Mouse (Mus musculus): Measurements from ENCODE around the gene Pdgfb.

Gene Pdgfb

DNA sequence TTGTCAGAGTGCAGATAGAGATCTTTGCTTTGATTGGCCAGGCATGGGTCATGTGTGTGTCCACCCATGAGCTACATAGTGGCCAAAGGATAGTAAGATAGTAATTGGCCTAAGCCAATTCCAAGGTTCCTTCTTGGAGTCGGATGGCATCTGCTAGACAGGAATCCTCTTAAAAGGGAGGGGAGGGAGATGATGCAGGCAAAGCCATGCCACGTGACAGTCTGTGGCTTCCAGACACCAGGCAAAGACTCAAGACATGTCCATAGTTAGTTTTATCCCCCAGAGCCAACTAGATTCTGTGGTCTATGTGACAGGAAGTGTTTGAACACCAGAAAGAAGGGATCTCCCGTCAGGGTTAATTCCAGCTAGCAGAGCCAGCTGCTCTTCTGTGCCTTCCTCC is 56.4 kb downstream of the Pdgfb start:
- peak; percentile 29 for DNase-seq (ENCODE audit: low read depth, low spot score)

DNA sequence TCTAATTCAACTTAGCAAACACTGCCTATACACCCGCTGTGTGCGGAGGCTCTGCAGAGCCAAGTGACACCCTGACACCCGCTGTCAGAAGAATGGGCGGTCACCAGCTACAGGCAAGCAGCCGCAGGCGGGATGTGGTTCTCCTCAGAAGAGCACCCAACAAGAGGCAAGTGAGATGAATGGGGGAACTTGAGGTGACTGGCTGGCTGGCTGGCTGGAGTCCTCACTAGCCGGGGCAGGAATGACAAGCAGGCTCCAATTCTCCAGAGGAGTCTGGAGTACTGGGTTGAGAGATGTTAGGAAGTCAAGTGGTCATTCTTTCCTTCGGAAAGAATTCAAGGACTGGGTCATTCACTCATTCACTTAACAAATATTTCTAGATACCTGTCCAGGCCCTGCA is 58.2 kb downstream of the Pdgfb start:
- no peak for DNase-seq (ENCODE audit: low read depth, low spot score)

GRCm38 (mm10) chr15:79953470-79953869 is 61.3 kb downstream of the Pdgfb start:
- no peak for DNase-seq (ENCODE audit: low read depth, low spot score)

DNA sequence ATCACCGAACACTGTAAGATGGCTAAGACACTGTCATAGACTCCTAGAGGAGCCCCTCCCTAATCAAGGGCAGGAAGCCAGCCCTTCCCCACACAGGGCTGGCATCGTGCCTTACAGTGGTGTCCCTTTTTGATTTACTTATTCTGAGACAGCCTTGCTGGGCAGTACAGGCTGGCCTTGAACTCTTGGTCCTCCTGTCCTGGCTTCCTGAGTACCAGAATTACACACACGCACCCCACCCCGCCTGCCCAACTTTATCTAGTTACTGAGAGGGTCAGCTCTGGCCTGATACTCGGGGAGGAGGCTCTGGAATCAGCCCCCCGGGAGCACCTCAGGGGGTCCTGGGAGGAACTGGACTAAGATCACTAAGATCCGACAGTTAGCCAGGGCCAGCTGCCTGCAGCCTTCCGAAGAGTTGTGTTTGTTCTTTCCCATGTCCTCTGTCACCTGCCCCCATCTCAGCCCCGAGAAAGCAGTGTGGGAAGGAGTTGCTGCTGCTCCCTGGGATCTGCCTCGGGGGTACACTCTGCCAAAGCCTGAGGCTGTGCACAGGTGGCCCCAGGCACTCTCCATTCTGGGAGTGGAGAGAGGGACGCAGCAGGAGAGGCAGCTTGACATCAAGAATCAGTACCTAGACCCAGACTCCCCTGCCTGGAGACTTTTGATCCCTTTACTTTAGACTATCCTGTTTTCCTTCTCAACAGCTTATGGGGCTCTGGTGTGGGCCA is 62.1 kb downstream of the Pdgfb start:
- no peak for DNase-seq (ENCODE audit: low read depth, low spot score)

- DNase-seq (ENCODE audit: low read depth, low spot score): no peak
These were observed 62.9 kb downstream of the Pdgfb start for GRCm38 (mm10) chr15:79951730-79952503.

DNA sequence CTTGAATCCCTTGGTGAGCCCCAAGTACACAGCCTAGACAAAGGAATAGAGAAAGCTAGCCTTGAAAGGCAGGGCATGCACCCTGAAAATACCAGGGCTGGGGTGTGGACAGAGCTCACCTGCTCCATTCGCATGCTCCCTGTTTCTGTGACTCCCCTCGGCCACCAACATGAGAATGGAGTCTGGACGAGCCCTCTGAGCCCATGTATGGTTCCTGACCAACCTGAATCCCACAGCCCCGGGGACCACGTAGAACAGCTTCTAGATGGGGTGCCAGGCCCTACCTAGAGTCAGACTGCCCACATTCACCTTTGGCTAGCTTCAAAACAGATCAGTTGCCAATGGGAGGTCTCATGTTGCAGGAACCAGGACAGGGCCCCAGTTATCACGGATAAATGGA is 63.6 kb downstream of the Pdgfb start:
- DNase-seq (ENCODE audit: low read depth, low spot score): no peak

- DNase-seq (ENCODE audit: low read depth, low spot score): no peak
These were observed 64.3 kb downstream of the Pdgfb start for GRCm38 (mm10) chr15:79950250-79951025.

DNA sequence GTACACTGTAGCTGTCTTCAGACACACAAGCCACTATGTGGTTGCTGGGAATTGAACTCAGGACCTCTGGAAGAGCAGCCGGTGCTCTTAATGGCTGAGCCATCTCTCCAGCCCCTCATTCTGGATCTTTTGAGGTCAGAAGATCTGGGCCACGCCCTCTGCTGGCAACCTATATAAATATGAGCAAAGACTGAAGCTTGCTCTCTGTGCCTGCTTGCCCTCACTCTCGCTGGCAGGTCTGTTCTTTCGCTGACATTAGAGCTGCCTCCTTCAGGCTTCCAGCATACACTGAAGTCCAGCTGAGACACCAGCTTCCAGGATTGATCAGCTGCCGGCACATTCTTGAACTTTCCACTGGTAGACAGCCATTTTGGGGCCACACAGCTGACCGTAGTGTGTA is 67.1 kb downstream of the Pdgfb start:
- no peak for DNase-seq (ENCODE audit: low read depth, low spot score)

DNA sequence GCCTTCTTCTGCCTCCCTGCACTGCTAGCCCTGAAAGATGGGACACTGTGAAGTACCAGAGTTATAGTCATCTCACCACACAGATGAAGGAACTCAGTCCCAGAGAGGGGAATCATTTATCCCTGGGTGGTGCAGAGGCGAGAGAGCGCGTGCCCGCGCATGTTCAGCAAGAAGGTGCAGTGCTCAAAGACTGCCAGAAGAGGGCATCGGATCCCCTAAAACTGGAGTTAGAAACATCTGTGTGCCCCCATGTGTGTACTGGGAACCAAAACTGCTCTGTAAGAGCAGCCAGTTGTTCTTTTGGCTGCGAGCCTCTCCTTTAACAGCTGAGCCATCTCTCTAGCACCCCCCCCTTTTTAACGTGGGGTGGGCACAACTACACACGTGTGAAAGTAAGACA is 68.0 kb downstream of the Pdgfb start:
- DNase-seq (ENCODE audit: low read depth, low spot score): no peak

DNA sequence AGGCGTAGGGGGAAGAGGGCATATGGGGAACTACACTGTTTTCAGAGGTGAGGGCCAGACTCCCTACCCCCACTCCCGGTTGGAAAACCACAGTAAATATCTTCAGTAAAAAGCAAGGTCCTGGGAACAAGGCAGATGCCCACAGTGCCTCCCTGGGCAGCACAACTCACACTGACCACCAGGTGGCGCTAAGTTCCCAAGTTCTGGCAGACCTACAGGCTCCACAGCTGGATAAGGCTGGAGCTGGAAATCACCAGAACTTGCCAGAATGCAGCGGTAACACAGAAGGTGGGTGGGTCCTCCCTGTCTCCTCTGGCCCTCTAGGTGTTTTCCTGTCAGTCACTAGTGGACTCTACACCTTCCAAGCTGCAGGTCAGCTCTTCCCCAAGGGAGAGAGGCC is 68.8 kb downstream of the Pdgfb start:
- DNase-seq (ENCODE audit: low read depth, low spot score): peak; percentile 75
